Mouse (Mus musculus) forebrain, embryonic 16.5 days (tissue): ENCODE data around the gene Zfp667. TPM values are rescaled to one million over a fixed set of nuclear protein-coding genes. Genes with fewer than 3 reads are reported as not detected.
"Not testable (repeated sequence)": the region's sequence is repeated elsewhere in the genome, so short reads cannot be mapped to it uniquely, and the experiment has no call there.

ENCODE experiments used
- ATAC-seq: fragments of 200-750 bp; cut with Nextera tagmentation; 2 replicates; pipeline ENCODE4 v1.8.0; 2017; ENCODE audit warnings: mild to moderate bottlenecking, moderate library complexity
- H3K27ac ChIP-seq: fragments of 300-500 bp; sonication (generic); 2 replicates; pipeline ENCODE4 v1.5.1; 2014; ENCODE audit warnings: low read length, control low read depth
- H3K27me3 ChIP-seq: fragments of 300-500 bp; sonication (generic); replicated peaks from 2 replicates; pipeline ENCODE4 v1.6.1; 2014; ENCODE audit warnings: low read length; ENCODE audit not compliant: control insufficient read depth, insufficient read depth
- H3K36me3 ChIP-seq: fragments of 300-500 bp; sonication (generic); 2 replicates; pipeline ENCODE4 v1.6.1; 2014; ENCODE audit not compliant: control insufficient read depth, insufficient read depth
- H3K4me1 ChIP-seq: fragments of 300-500 bp; sonication (generic); replicated peaks from 2 replicates; pipeline ENCODE4 v1.6.1; 2014; ENCODE audit warnings: low read length; ENCODE audit not compliant: control insufficient read depth, insufficient read depth
- H3K4me2 ChIP-seq: fragments of 300-500 bp; sonication (generic); 2 replicates; pipeline ENCODE4 v1.6.1; 2014; ENCODE audit warnings: mild to moderate bottlenecking, low read length, control low read depth
- H3K4me3 ChIP-seq: fragments of 300-500 bp; sonication (generic); replicated peaks from 2 replicates; pipeline ENCODE4 v1.5.1; 2014; ENCODE audit warnings: mild to moderate bottlenecking, low read length, control low read depth
- H3K9ac ChIP-seq: fragments of 300-500 bp; sonication (generic); replicated peaks from 2 replicates; pipeline ENCODE4 v1.6.1; 2014; ENCODE audit warnings: low read depth, low read length, control low read depth
- H3K9me3 ChIP-seq: fragments of 300-500 bp; sonication (generic); 2 replicates; pipeline ENCODE4 v1.6.1; 2016; ENCODE audit warnings: low read length; ENCODE audit not compliant: control insufficient read depth
- WGBS: fragments of 180-500 bp; shearing (Covaris S2); extraction: QIAGEN DNeasy Blood & Tissue Kit; methylation state at CpG from one replicate; pipeline ENCODE4 v1.1.7; 2014; 5-methylcytosine and 5-hydroxymethylcytosine counted together
- polyA plus RNA-seq: library from polyadenylated mRNA; unstranded; fragments of >200 nt; fragmentation: Nextera tagmentation; extraction: Ambion mirVana; gene quantifications from 2 replicates; pipeline ENCODE4 v1.2.1, GENCODE M21; 2015

Zfp667 gene
- polyA plus RNA-seq, 1 experiment from 2014 or later = 13.0 TPM

DNA sequence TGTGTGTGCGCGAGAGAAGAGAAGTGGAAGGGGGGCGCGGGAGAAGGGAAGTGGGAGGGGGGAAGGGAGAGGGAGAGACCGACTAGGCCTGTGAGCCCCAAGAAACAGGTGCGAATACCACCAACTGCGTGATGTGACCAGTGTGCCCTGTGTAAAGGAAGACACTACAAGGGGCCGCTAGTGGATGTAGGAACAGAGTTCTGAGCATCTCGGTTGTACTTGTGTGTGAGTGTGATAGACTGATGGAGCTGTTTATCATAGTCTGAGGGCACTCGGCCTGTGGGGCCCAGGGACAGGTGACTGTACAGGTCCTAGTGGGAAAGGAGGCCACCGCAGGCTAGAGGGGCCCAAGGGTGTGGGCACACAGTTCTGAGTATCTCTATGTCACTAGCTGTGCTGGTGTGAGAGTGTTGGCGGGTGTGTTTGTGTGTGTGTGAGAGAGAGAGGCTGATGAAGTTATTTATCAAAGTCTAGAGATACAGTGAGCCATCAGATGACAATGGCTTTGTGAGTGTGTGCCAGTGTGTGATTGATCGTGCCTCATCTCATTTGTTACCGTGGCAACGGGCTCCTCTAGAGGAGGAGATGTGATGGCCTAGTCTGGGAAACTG is 647 bp downstream of the Zfp667 start:
- Histone ChIP-seq H3K36me3 (0 out of 2 replicates have a peak, but pooled peaks cover 3% of the 10 kb centered on the region), H3K27ac (peak overlapping the region; percentile 53), H3K4me3 (peak overlapping the region; percentile 64), H3K4me2 (peak overlapping the region; percentile 86), H3K4me1 (peaks cover 21% of the 10 kb centered on the region), H3K9me3 (no peaks in the 10 kb centered on the region), H3K9ac (peak overlapping the region; percentile 65), H3K27me3 (no peaks in the 10 kb centered on the region)
- WGBS = 26% methylated on average over 15 of the region's 15 CpGs
- ATAC-seq = peak; percentile 7

DNA sequence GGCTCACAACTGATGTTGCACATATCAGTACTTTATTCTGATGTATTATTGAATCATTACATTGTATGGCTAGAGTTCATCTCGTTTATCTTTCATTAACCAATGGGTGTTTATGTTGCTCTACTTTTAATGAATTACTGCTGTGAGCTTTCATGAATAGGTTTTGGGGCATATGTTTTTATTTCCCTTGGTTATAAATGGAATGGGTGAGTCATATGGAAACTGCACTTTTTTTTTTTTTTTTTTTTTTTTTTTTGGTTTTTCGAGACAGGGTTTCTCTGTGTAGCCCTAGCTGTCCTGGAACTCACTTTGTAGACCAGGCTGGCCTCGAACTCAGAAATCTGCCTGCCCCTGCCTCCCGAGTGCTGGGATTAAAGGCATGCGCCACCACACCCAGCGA is 4.7 kb downstream of the Zfp667 start:
- H3K27ac ChIP-seq, H3K9me3 ChIP-seq, ATAC-seq, H3K4me2 ChIP-seq, H3K9ac ChIP-seq, H3K4me3 ChIP-seq, H3K27me3 ChIP-seq: not testable (repeated sequence)
- Histone ChIP-seq H3K4me1 (peaks cover 13% of the 10 kb centered on the region), H3K36me3 (peaks cover 11% of the 10 kb centered on the region; the same call in 1 of the 2 replicates)
- 94% methylated on average over 4 of the region's 6 CpGs for WGBS

DNA sequence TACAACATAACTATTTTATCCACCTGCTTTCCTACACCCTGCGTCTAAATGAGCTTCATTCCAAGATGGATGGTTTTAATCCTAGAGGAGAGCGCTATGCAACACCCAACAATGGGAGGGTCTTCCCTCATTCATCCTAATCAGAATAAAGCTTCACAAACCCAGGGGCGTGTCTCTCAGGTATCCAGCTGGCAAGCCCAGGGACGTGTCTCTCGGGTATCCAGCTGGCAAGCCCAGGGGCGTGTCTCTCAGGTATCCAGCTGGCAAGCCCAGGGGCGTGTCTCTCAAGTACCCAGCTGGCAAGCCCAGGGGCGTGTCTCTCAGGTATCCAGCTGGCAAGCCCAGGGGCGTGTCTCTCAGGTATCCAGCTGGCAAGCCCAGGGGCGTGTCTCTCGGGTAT is 14.4 kb downstream of the Zfp667 start:
- not testable (repeated sequence) for H3K9ac ChIP-seq, H3K4me2 ChIP-seq, H3K27ac ChIP-seq, H3K4me1 ChIP-seq, H3K4me3 ChIP-seq, ATAC-seq, H3K27me3 ChIP-seq, H3K9me3 ChIP-seq
- 82% methylated on average over 11 of the region's 11 CpGs for WGBS
- peaks cover 23% of the 10 kb centered on the region for H3K36me3 ChIP-seq

DNA sequence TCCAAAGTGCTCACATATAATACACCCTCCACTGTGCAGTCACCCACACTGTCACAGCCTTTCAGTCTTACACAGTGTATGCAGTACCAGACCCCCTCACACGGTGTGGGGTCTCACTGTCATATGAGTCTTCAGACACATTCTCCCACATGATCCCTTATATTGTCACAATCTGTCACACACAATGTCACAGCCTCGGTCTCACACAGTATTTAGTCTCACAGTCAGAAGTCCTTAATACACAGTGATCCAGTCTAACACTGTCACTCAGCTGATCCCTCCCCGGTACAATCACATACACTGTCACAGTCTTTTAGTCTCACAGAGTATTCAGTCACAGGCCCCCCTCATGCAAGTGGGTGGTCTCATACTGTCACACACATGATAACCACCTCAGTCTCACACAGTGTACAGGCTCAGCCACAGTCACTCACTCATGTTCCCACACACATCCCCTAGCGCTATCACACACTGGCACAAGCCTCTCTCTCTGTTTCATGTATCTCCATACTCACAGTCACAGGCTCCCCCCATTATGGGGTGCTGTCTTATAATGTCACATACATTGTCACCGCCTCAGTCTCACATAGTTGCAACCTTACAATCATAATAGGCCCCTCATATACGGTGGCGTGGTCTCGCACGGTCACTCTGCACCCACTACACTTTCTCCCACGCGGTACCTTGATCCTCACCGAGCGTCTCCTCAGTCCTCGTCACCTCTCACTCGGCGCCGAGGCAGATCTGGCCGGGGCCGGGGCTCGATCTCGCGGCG is 44.3 kb downstream of the Zfp667 start:
- H3K9me3 ChIP-seq = no peaks in the 10 kb centered on the region
- peaks cover 16% of the 10 kb centered on the region for H3K4me1 ChIP-seq
- WGBS = 12% methylated on average over 23 of the region's 23 CpGs
- no peaks in the 10 kb centered on the region; the same call in 1 of the 2 replicates for H3K36me3 ChIP-seq
- peak overlapping the region; percentile 85 for H3K27ac ChIP-seq
- peak overlapping the region; percentile 71 for H3K4me2 ChIP-seq
- H3K9ac ChIP-seq = peak overlapping the region; percentile 87
- ATAC-seq = peak; percentile 81
- H3K27me3 ChIP-seq = no peaks in the 10 kb centered on the region
- H3K4me3 ChIP-seq = peak overlapping the region; percentile 68

DNA sequence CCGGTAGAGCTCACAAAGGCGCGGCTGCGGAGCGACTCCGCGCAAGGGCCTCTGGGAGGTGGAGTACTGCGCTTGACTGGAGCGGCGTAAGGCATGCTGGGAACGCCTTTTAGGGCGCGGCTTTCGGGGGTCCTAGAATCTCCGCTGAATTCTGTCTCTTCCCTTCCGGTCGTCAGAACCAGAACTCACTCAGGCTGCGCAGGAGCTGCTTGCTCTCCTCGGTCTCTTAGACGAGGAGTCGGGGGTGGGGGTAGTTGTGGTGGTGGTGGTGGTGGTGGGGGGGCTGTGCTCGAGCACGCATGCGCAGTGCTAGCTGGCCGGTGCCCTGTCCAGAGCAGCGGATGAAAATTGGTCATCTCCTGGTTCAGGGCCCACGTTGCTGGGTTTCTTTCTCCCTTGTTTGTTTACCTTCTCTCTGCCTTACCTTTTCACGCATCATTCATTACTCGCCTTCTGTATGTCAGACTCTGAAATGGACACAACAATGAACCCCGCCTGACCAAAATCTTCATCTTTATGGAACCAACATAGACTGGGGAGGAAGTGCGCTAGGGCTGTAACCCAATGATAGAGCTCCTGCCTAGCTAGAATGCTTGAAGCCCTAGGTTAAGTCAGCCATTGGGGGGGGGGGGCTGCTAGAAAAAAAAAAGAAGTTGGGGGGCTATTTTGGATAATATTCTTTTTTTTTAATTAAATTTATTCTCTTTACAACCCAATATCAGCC is 45.0 kb downstream of the Zfp667 start, which contains the start of gene Zfp583:
TSS of gene Zfp583 (minus strand) at position 53 of the 724 bp plus-strand sequence.
- Histone ChIP-seq H3K4me2 (peak within 1 kb of the TSS; percentile 71), H3K4me1 (peaks cover 16% of the 10 kb centered on the region), H3K27me3 (no peaks in the 10 kb centered on the region), H3K9me3 (no peaks in the 10 kb centered on the region), H3K27ac (peak within 1 kb of the TSS; percentile 85), H3K36me3 (no peaks in the 10 kb centered on the region), H3K9ac (peak within 1 kb of the TSS; percentile 87), H3K4me3 (peak within 1 kb of the TSS; percentile 68)
- WGBS = 4% methylated on average over 31 of the region's 31 CpGs
- peak; percentile 94 for ATAC-seq

DNA sequence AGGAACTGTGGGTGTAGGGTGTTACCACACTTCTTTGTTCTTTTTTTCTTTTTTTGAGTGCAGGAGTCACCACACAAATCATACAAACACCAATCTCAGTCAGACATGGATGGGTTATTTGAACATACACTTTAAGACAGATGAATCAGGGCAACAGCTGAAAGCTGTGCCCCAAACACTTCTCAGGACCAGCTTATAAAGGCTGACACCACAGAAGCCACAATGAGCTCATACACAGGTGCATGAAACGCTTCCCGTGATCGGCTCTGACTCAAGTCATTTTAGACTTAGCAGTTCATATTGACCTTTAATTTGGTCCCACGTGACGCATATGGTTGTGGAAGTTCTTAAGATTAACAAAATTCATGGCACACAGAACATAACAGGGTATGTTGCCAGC is 53.5 kb downstream of the Zfp667 start:
- Histone ChIP-seq H3K9ac (no peak overlapping the region), H3K4me1 (peaks cover 4% of the 10 kb centered on the region; the same call in 1 of the 2 replicates), H3K9me3 (no peaks in the 10 kb centered on the region), H3K36me3 (no peaks in the 10 kb centered on the region), H3K4me3 (no peak overlapping the region), H3K27me3 (no peaks in the 10 kb centered on the region), H3K4me2 (no peak overlapping the region), H3K27ac (no peak overlapping the region)
- no peak for ATAC-seq
- 86% methylated on average over 5 of the region's 5 CpGs for WGBS

DNA sequence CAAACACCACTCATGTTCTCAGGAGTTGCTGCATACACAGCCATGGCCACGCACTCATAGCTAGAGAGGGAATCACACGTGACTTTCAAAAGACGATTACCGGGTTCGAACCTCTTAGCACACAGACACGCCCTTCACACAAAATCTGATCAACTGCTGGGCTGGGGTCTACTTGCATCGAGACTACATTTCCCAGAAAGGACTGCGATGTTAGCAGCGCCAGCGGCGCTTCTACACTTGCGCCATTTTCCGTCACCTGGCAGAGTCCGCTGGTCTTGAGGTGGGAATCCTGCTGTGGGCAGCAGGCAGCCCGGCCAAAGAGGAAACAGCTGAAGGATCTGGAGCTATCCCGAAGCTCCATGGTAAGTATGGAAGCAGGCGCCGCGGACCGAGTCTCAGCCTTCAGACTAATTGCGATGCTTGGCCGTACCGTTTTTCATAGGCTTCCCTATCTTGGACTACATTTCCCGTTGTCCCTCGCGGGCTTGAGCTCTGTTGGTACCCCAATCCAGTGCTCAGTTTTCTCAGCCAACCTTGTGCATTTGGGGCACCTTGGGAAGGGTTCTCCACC is 57.2 kb downstream of the Zfp667 start, which contains the start of gene Gm3854:
TSS of gene Gm3854 (plus strand) at position 259 of the 571 bp plus-strand sequence.
- under 1% methylated on average over 26 of the region's 26 CpGs for WGBS
- peak within 1 kb of the TSS; percentile 78 for H3K4me3 ChIP-seq
- no peaks in the 10 kb centered on the region for H3K36me3 ChIP-seq
- H3K4me2 ChIP-seq = peak within 1 kb of the TSS; percentile 55
- H3K27me3 ChIP-seq = no peaks in the 10 kb centered on the region
- ATAC-seq = peak; percentile 96
- no peaks in the 10 kb centered on the region for H3K9me3 ChIP-seq
- peak within 1 kb of the TSS; percentile 86 for H3K27ac ChIP-seq
- H3K4me1 ChIP-seq = peaks cover 4% of the 10 kb centered on the region; the same call in 1 of the 2 replicates
- peak within 1 kb of the TSS; percentile 83 for H3K9ac ChIP-seq

DNA sequence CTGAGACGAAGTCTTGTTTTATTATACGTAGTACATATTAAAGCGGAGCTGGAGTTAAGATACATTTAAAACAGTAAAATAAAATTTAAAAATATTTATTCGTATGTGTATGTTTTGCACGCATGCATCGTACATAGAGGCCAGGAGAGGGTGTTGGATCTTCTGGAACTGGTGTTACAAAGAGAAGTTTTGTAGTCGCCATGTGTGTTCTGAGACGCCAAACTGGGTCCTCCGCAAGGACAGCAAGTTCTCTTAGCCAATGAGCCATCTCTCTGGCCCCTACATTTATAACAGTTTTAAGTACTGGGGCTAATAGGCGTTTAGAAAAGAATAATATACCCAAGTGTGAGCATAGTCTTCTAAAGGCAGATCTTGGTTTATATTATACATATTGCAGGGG is 57.7 kb downstream of the Zfp667 start:
- H3K4me3 ChIP-seq = peak overlapping the region; percentile 78
- peak; percentile 20 for ATAC-seq
- H3K4me1 ChIP-seq = peaks cover 4% of the 10 kb centered on the region; the same call in 1 of the 2 replicates
- H3K27me3 ChIP-seq = no peaks in the 10 kb centered on the region
- H3K27ac ChIP-seq = no peak overlapping the region
- WGBS = 30% methylated on average over 10 of the region's 10 CpGs
- H3K36me3 ChIP-seq = no peaks in the 10 kb centered on the region
- peak overlapping the region; percentile 55 for H3K4me2 ChIP-seq
- H3K9me3 ChIP-seq = no peaks in the 10 kb centered on the region
- H3K9ac ChIP-seq = no peak overlapping the region
